13 mouse cellular contexts compared by ENCODE assay signal in genomic region chr6:87541171-87541571, GRCm38 (mm10). TPM values are rescaled to one million over a fixed set of nuclear protein-coding genes. Genes with fewer than 3 reads are reported as not detected.
DNase-seq lines count a peak whose midpoint lies in the region; ATAC-seq and TF ChIP-seq lines count a peak whose summit lies in the region.
"Had no signal": no experiment of that assay in that cellular context is flagged by ENCODE, and none has a peak within 500 bp of the region (broad histone marks: within the 10 kb centered on the region; RNA-seq: fewer than 3 reads in every experiment).

No protein-coding gene starts in this region.

- peak; percentile 28 for DNase-seq in liver, adult 2 months (ENCODE audit: extremely low read depth, low read depth, low spot score)
- no peak for DNase-seq in liver, embryonic 11.5 days (ENCODE audit: low spot score)
- peak; percentile 66 for DNase-seq in c-Kit-positive CD71-negative TER-119-negative erythroid progenitor cells, embryonic 14.5 days (ENCODE audit: low read depth)
- DNase-seq in thymus, postnatal 25 days = peak; percentile 65
- DNase-seq in left cerebral cortex, adult 8-10 months (ENCODE audit: low spot score in 2 of 2) = no peak
- no peak for DNase-seq in cerebellum, postnatal 4 days (ENCODE audit: low spot score in 2 of 2)
- no peak for DNase-seq in ovary, postnatal 10 days (ENCODE audit: low spot score)
- DNase-seq: cerebellum, adult 9-10 months; heart, postnatal 14 days; right cerebral cortex, postnatal 14 days had no signal

- 82% methylated on average over 6 of the region's 6 CpGs for WGBS in liver, adult 2 months
- 43% methylated on average over 6 of the region's 6 CpGs for WGBS in liver, embryonic 11.5 days

- no peak; the same call in 1 of the 2 replicates for ATAC-seq in liver, embryonic 11.5 days (replicated peaks; ENCODE audit: low FRiP score)
- ATAC-seq: midbrain, embryonic 15.5 days; Patski had no signal

- no peaks in the 10 kb centered on the region for H3K27me3 ChIP-seq in liver, adult 2 months (ENCODE audit: control insufficient read depth, insufficient read depth, low read length)
- peaks cover 29% of the 10 kb centered on the region for H3K27me3 ChIP-seq in liver, embryonic 11.5 days (replicated peaks; ENCODE audit: control insufficient read depth, insufficient read depth, low read length)
- peaks cover 78% of the 10 kb centered on the region for H3K27me3 ChIP-seq in megakaryocyte, embryonic 14.5 days (replicated peaks)
- H3K27me3 ChIP-seq: midbrain, embryonic 15.5 days; Patski had no signal

- H3K79me2 ChIP-seq in liver, adult 2 months (ENCODE audit: control insufficient read depth, insufficient read depth, low read length) = no peaks in the 10 kb centered on the region

- H3K9ac ChIP-seq in liver, adult 2 months (ENCODE audit: low read depth, low read length) = no peak overlapping the region
- H3K9ac ChIP-seq in liver, embryonic 11.5 days (ENCODE audit: low read depth, low read length) = no peak overlapping the region
- H3K9ac ChIP-seq: midbrain, embryonic 15.5 days had no signal

- peaks cover 2% of the 10 kb centered on the region; the same call in 1 of the 2 replicates for H3K4me1 ChIP-seq in liver, adult 2 months (ENCODE audit: control insufficient read depth, insufficient read depth, low read length)
- H3K4me1 ChIP-seq in liver, embryonic 11.5 days (replicated peaks; ENCODE audit: control insufficient read depth, insufficient read depth, low read length) = peaks cover 10% of the 10 kb centered on the region
- H3K4me1 ChIP-seq in megakaryocyte, embryonic 14.5 days = peaks cover 25% of the 10 kb centered on the region

- no peak for TF ChIP-seq POLR2A in liver, adult 2 months (IDR thresholded peaks at IDR 0.05; ENCODE audit: extremely low read depth, insufficient read depth, low read length)

- no peak overlapping the region for H3K4me3 ChIP-seq in liver, adult 2 months (ENCODE audit: insufficient read depth, low read depth, low read length)
- no peak overlapping the region for H3K4me3 ChIP-seq in liver, embryonic 11.5 days (ENCODE audit: low read depth, low read length)
- peak overlapping the region; percentile 69 for H3K4me3 ChIP-seq in megakaryocyte, embryonic 14.5 days (replicated peaks)
- H3K4me3 ChIP-seq: midbrain, embryonic 15.5 days had no signal

- H3K27ac ChIP-seq in liver, adult 2 months (replicated peaks; ENCODE audit: insufficient read depth, low read depth, low read length) = no peak overlapping the region; the same call in 1 of the 2 replicates
- H3K27ac ChIP-seq in liver, embryonic 11.5 days (ENCODE audit: low read depth, low read length) = no peak overlapping the region
- H3K27ac ChIP-seq: midbrain, embryonic 15.5 days had no signal

- no peak for TF ChIP-seq CTCF in liver, adult 2 months (IDR thresholded peaks at IDR 0.05; ENCODE audit: low read depth, low read length)

- H3K36me3 ChIP-seq in liver, adult 2 months (ENCODE audit: control insufficient read depth, insufficient read depth, low read length) = no peaks in the 10 kb centered on the region
- H3K36me3 ChIP-seq in liver, embryonic 11.5 days (ENCODE audit: control insufficient read depth, insufficient read depth, low read length) = no peaks in the 10 kb centered on the region
- no peaks in the 10 kb centered on the region for H3K36me3 ChIP-seq in megakaryocyte, embryonic 14.5 days (replicated peaks; ENCODE audit: low read length)
- H3K36me3 ChIP-seq: midbrain, embryonic 15.5 days had no signal

- no peak overlapping the region for H3K4me2 ChIP-seq in liver, embryonic 11.5 days
- H3K4me2 ChIP-seq: midbrain, embryonic 15.5 days had no signal

- peaks cover under 1% of the 10 kb centered on the region for H3K9me3 ChIP-seq in liver, embryonic 11.5 days (ENCODE audit: control insufficient read depth, low read length)
- H3K9me3 ChIP-seq in megakaryocyte, embryonic 14.5 days = peaks cover 28% of the 10 kb centered on the region

RNA-seq across cellular contexts. Expression of gene Arhgap25, which starts 8.1 kb away (rescaled TPM):
- 1.5 and 1.6 TPM in 2 replicates for total RNA-seq in liver, adult 2 months (2014; rRNA removed)
- 0.16 and 0.40 TPM in 2 replicates for polyA plus RNA-seq in liver, adult 2 months (2012; rRNA removed)
- 6.9 and 7.9 TPM in 2 replicates for polyA plus RNA-seq in liver, embryonic 11.5 days (2014; fragmentation: Nextera tagmentation; extraction: Ambion mirVana)
- 8.3 TPM in 1 of 2 replicates, not detected in the other for polyA plus RNA-seq in megakaryocyte, embryonic 14.5 days (2012; ENCODE audit: insufficient read depth, low replicate concordance)
- 10 to 100 TPM in 3 of 4 experiments, 1 to 10 TPM in 1; 10.0 to 13.5 (median 12.1) TPM for total RNA-seq in left cerebral cortex, adult 8-10 months (2022)

RNA-seq across cellular contexts. Expression of gene Prokr1, which starts 49.4 kb away (rescaled TPM):
- total RNA-seq in liver, adult 2 months (2014; rRNA removed) = 0.07 and 0.09 TPM in 2 replicates
- polyA plus RNA-seq in liver, adult 2 months (2012; rRNA removed) = 0.04 and 0.07 TPM in 2 replicates
- 1.8 and 3.2 TPM in 2 replicates for polyA plus RNA-seq in liver, embryonic 11.5 days (2014; fragmentation: Nextera tagmentation; extraction: Ambion mirVana)
- 0.51 and 1.1 TPM in 2 replicates for polyA plus RNA-seq in megakaryocyte, embryonic 14.5 days (2012; ENCODE audit: insufficient read depth, low replicate concordance)
- total RNA-seq in left cerebral cortex, adult 8-10 months (2022) = under 1 TPM; 0.34 to 0.46 (median 0.40) TPM

Comparison
In these comparisons a context has a peak if more than half of its experiments do, and no peak if none do; other contexts are left out.
1. DNase-seq: peak in liver, adult 2 months (single experiment), c-Kit-positive CD71-negative TER-119-negative erythroid progenitor cells, embryonic 14.5 days (single experiment) and thymus, postnatal 25 days (single experiment); none in liver, embryonic 11.5 days (single experiment), left cerebral cortex, adult 8-10 months (0 of 2), cerebellum, postnatal 4 days (0 of 2) and ovary, postnatal 10 days (single experiment).